ENCODE assay signal across 9 mouse cellular contexts in the genomic region with DNA sequence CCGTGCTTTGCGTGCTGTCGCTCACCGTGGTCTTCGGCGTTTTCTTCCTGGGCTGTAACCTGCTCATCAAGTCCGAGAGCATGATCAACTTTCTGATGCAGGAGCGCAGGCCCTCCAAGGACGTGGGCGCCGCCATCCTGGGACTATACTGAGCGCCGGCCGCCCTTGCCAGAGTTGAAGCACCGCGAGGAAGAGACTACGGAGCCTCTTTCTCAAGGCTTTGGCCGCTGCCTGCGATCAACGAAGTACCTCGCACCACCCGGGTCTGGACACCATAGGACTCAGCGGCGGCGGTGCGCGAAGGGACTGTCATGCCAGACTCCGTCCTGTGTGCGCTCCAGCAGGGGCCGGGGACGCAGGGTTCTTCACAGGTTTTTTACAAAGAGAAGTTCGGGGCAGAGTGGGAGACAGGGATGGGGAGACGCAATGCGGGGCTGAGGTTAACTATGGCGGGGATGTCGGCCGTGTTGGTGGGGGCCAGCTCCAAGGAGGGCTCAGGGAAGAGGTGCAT. TPM values are rescaled to one million over a fixed set of nuclear protein-coding genes. Genes with fewer than 3 reads are reported as not detected.
A peak's percentile ranks its signal among the peaks of the same experiment; 100 is the strongest.
DNase-seq lines count a peak whose midpoint lies in the region; ATAC-seq and TF ChIP-seq lines count a peak whose summit lies in the region.
"Had no signal": no experiment of that assay in that cellular context is flagged by ENCODE, and none has a peak within 500 bp of the region (broad histone marks: within the 10 kb centered on the region; RNA-seq: fewer than 3 reads in every experiment).

No protein-coding gene starts in this region.

- DNase-seq in layer of hippocampus, adult 11-12 months (ENCODE audit: low spot score), result peak; percentile 34
- no peak for DNase-seq in layer of hippocampus, postnatal 36 days
- DNase-seq in embryo, embryonic 11 days, result peak; percentile 39
- no peak for DNase-seq in hindbrain, embryonic 14.5 days (ENCODE audit: low spot score)
- DNase-seq in midbrain, postnatal 0 days (ENCODE audit: low spot score), result no peak
- no peak for DNase-seq in gastrocnemius, adult 18-20 months (ENCODE audit: low spot score)
- DNase-seq in Muller cell, postnatal 12 days (ENCODE audit: inconsistent ontology term), result no peak
- DNase-seq in thymus, postnatal 36 days, result no peak
- DNase-seq: heart, postnatal 4 days had no signal

- no peak overlapping the region for H3K27ac ChIP-seq in hindbrain, embryonic 14.5 days
- H3K27ac ChIP-seq in midbrain, postnatal 0 days (ENCODE audit: low read depth, low read length), result no peak overlapping the region

- ATAC-seq in hindbrain, embryonic 14.5 days (ENCODE audit: low FRiP score), result no peak
- no peak for ATAC-seq in midbrain, postnatal 0 days (ENCODE audit: low FRiP score)

- TF ChIP-seq CTCF in midbrain, postnatal 0 days (IDR thresholded peaks at IDR 0.05), result no peak

- H3K9ac ChIP-seq in hindbrain, embryonic 14.5 days, result 0 out of 2 replicates have a peak overlapping the region, but pooled peaks have one; percentile 28
- peak overlapping the region; percentile 46 for H3K9ac ChIP-seq in midbrain, postnatal 0 days (replicated peaks; ENCODE audit: low read length, poor library complexity, severe bottlenecking)

- peaks cover 13% of the 10 kb centered on the region for H3K4me1 ChIP-seq in hindbrain, embryonic 14.5 days (replicated peaks; ENCODE audit: control insufficient read depth, insufficient read depth, low read length)
- no peaks in the 10 kb centered on the region for H3K4me1 ChIP-seq in midbrain, postnatal 0 days (ENCODE audit: insufficient read depth, low read length)

- H3K4me3 ChIP-seq in hindbrain, embryonic 14.5 days (replicated peaks; ENCODE audit: low read length), result peak overlapping the region; percentile 38
- peak overlapping the region; percentile 44 for H3K4me3 ChIP-seq in midbrain, postnatal 0 days (ENCODE audit: low read depth, low read length)

- no peaks in the 10 kb centered on the region for H3K36me3 ChIP-seq in hindbrain, embryonic 14.5 days (replicated peaks; ENCODE audit: control insufficient read depth, insufficient read depth)
- H3K36me3 ChIP-seq in midbrain, postnatal 0 days (ENCODE audit: insufficient read depth, low read length), result no peaks in the 10 kb centered on the region

- 1% methylated on average over 37 of the region's 37 CpGs for whole genome bisulfite sequencing in hindbrain, embryonic 14.5 days
- WGBS in midbrain, postnatal 0 days, result 2% methylated on average over 37 of the region's 37 CpGs

- H3K27me3 ChIP-seq in hindbrain, embryonic 14.5 days (ENCODE audit: control insufficient read depth, insufficient read depth, low read length), result peaks cover 77% of the 10 kb centered on the region
- peaks cover 60% of the 10 kb centered on the region for H3K27me3 ChIP-seq in midbrain, postnatal 0 days (ENCODE audit: insufficient read depth, low read length)

- peak overlapping the region; percentile 75 for H3K4me2 ChIP-seq in hindbrain, embryonic 14.5 days (replicated peaks)
- peak overlapping the region; percentile 79 for H3K4me2 ChIP-seq in midbrain, postnatal 0 days (ENCODE audit: low read depth, low read length, poor library complexity, severe bottlenecking)

- no peaks in the 10 kb centered on the region for H3K9me3 ChIP-seq in hindbrain, embryonic 14.5 days (ENCODE audit: control insufficient read depth, low read length)
- no peaks in the 10 kb centered on the region for H3K9me3 ChIP-seq in midbrain, postnatal 0 days (ENCODE audit: low read length)

RNA-seq across cellular contexts. Expression of a gene that starts 0.7 kb away (rescaled TPM):
- total RNA-seq in layer of hippocampus, postnatal 36 days (2021), result 100 to 1,000 TPM; 101 to 119 TPM
- polyA plus RNA-seq in hindbrain, embryonic 14.5 days (2014; fragmentation: Nextera tagmentation; extraction: Ambion mirVana), result 0.35 TPM in 1 of 2 replicates, not detected in the other
- total RNA-seq in midbrain, postnatal 0 days (2014; rRNA removed), result 10.6 and 11.8 TPM in 2 replicates
- polyA plus RNA-seq in midbrain, postnatal 0 days (2015; fragmentation: Nextera tagmentation; extraction: Ambion mirVana), result 4.1 and 5.5 TPM in 2 replicates
- total RNA-seq in gastrocnemius, adult 18-20 months (2021), result not detected
- total RNA-seq: heart, postnatal 4 days had no signal

RNA-seq across cellular contexts. Expression of a gene that starts 11.3 kb away (rescaled TPM):
- total RNA-seq in layer of hippocampus, postnatal 36 days (2021), result not detected
- not detected in 2 replicates for polyA plus RNA-seq in hindbrain, embryonic 14.5 days (2014; fragmentation: Nextera tagmentation; extraction: Ambion mirVana)
- not detected in 2 replicates for total RNA-seq in midbrain, postnatal 0 days (2014; rRNA removed)
- polyA plus RNA-seq in midbrain, postnatal 0 days (2015; fragmentation: Nextera tagmentation; extraction: Ambion mirVana), result not detected in 2 replicates
- not detected for total RNA-seq in gastrocnemius, adult 18-20 months (2021)
- total RNA-seq: heart, postnatal 4 days had no signal

RNA-seq across cellular contexts. Expression of a gene that starts 29.1 kb away (rescaled TPM):
- total RNA-seq in layer of hippocampus, postnatal 36 days (2021), result not detected
- polyA plus RNA-seq in hindbrain, embryonic 14.5 days (2014; fragmentation: Nextera tagmentation; extraction: Ambion mirVana), result not detected in 2 replicates
- 0.16 TPM in 1 of 2 replicates, not detected in the other for total RNA-seq in midbrain, postnatal 0 days (2014; rRNA removed)
- not detected in 2 replicates for polyA plus RNA-seq in midbrain, postnatal 0 days (2015; fragmentation: Nextera tagmentation; extraction: Ambion mirVana)
- total RNA-seq in gastrocnemius, adult 18-20 months (2021), result not detected
- total RNA-seq: heart, postnatal 4 days had no signal

RNA-seq across cellular contexts. Expression of a gene that starts 47.7 kb away (rescaled TPM):
- 10 to 100 TPM; 63.5 to 64.6 TPM for total RNA-seq in layer of hippocampus, postnatal 36 days (2021)
- 93.0 and 97.6 TPM in 2 replicates for polyA plus RNA-seq in hindbrain, embryonic 14.5 days (2014; fragmentation: Nextera tagmentation; extraction: Ambion mirVana)
- 78.4 and 104 TPM in 2 replicates for total RNA-seq in midbrain, postnatal 0 days (2014; rRNA removed)
- 88.2 and 93.6 TPM in 2 replicates for polyA plus RNA-seq in midbrain, postnatal 0 days (2015; fragmentation: Nextera tagmentation; extraction: Ambion mirVana)
- total RNA-seq in gastrocnemius, adult 18-20 months (2021), result 10 to 100 TPM; 39.2 to 42.6 TPM

Comparison
In these comparisons a context has a peak if more than half of its experiments do, and no peak if none do; other contexts are left out.
1. DNase-seq: peak in layer of hippocampus, adult 11-12 months (single experiment) and embryo, embryonic 11 days (single experiment); none in layer of hippocampus, postnatal 36 days (0 of 2), hindbrain, embryonic 14.5 days (single experiment), midbrain, postnatal 0 days (single experiment), gastrocnemius, adult 18-20 months (single experiment), Muller cell, postnatal 12 days (single experiment) and thymus, postnatal 36 days (0 of 2).
2. RNA of a gene that starts 0.7 kb away (total RNA-seq): 101 to 119 TPM in layer of hippocampus, postnatal 36 days and 10.6 to 11.8 TPM in midbrain, postnatal 0 days; not detected in gastrocnemius, adult 18-20 months; every median in the first group is over 10 times any median in the second.